Mouse (Mus musculus): ENCODE measurements around the gene Dnm3.

GRCm38 (mm10) chr1:162160718-162161117 is 317.1 kb downstream of the Dnm3 start:
- TF ChIP-seq EP300 (IDR thresholded peaks at IDR 0.05; ENCODE audit: insufficient read depth, low read depth, low read length) (no peak), CTCF (IDR thresholded peaks at IDR 0.05; ENCODE audit: low read depth, low read length) (no peak)
